Mouse (Mus musculus) small intestine, adult 2 months (tissue): Measurements from ENCODE around the gene Slc9a9.

Experiments used
- CTCF ChIP-seq: fragments of 200-500 bp; IDR thresholded peaks from 2 replicates; pipeline ENCODE4 v1.5.1; 2012; ENCODE audit warnings: low read depth, mild to moderate bottlenecking, control low read depth, inconsistent platforms, low read length, moderate library complexity, mixed read lengths; ENCODE audit not compliant: insufficient replicate concordance, insufficient read length; ENCODE audit errors: extremely low read depth
- POLR2A ChIP-seq: fragments of 200-500 bp; IDR thresholded peaks from 2 replicates; pipeline ENCODE4 v1.6.1; 2012; ENCODE audit warnings: low read depth, mild to moderate bottlenecking, control low read depth, inconsistent platforms, low read length, moderate library complexity

DNA sequence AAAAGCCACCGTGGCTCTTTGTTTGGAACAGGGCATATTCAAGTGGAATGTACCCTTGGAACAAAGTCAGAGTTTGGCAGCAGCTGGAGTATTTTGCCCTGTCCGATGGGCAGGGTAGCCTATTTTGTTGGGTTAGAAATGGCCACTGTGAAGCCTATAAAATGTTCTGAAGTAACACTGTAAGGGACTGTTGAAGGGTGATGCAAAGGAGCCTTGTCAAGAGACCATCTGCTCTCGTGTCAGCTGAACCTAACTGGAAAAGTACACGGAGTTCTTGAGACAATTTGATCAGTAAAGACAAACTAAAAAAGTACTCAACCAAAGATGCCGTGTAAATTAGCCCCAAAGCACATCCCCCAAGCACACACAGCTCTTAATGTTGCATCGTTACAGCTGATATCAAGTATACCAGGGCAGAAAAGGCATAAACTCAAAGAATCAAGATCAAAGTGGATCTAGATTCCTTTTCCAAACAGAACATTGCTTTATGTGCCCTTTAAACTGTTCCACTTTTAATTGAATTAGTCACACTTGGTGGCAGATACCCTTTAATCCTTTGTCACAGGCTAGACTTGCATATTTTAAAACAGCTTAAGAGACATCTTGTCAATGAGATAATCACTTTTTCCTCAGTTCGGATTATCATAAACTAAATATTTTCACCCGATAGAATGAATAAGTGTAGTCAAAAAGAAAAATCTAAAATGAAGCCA, 416.6 kb downstream of the Slc9a9 start:
- TF ChIP-seq POLR2A (no peak), CTCF (no peak)
